Mouse (Mus musculus) hindbrain, embryonic 15.5 days (tissue): ENCODE data around the gene Gm49388. TPM values are rescaled to one million over a fixed set of nuclear protein-coding genes. Genes with fewer than 3 reads are reported as not detected.

ENCODE experiments used
- ATAC-seq: fragments of 200-750 bp; cut with Nextera tagmentation; 2 replicates; pipeline ENCODE4 v1.8.0; 2017; ENCODE audit warnings: low read depth, moderate number of reproducible peaks, moderate TSS enrichment; ENCODE audit not compliant: low FRiP score
- H3K27ac ChIP-seq: fragments of 300-500 bp; sonication (generic); replicated peaks from 2 replicates; pipeline ENCODE4 v1.5.1; 2015; ENCODE audit warnings: mild to moderate bottlenecking, inconsistent platforms
- H3K27me3 ChIP-seq: fragments of 300-500 bp; sonication (generic); 2 replicates; pipeline ENCODE4 v1.6.1; 2015; ENCODE audit warnings: control low read depth, inconsistent platforms
- H3K36me3 ChIP-seq: fragments of 300-500 bp; sonication (generic); 2 replicates; pipeline ENCODE4 v1.6.1; 2015; ENCODE audit warnings: control low read depth, inconsistent platforms
- H3K4me1 ChIP-seq: fragments of 300-500 bp; sonication (generic); replicated peaks from 2 replicates; pipeline ENCODE4 v1.6.1; 2015; ENCODE audit warnings: control low read depth, inconsistent platforms
- H3K4me2 ChIP-seq: fragments of 300-500 bp; sonication (generic); 2 replicates; pipeline ENCODE4 v1.6.1; 2015; ENCODE audit warnings: moderate library complexity, mild to moderate bottlenecking, inconsistent platforms
- H3K4me3 ChIP-seq: fragments of 300-500 bp; sonication (generic); 2 replicates; pipeline ENCODE4 v1.5.1; 2015; ENCODE audit warnings: mild to moderate bottlenecking, inconsistent platforms
- H3K9ac ChIP-seq: fragments of 300-500 bp; sonication (generic); 2 replicates; pipeline ENCODE4 v1.6.1; 2015; ENCODE audit warnings: inconsistent platforms
- H3K9me3 ChIP-seq: fragments of 300-500 bp; sonication (generic); 2 replicates; pipeline ENCODE4 v1.6.1; 2016; ENCODE audit warnings: control low read depth, inconsistent platforms
- WGBS: fragments of 180-500 bp; shearing (Covaris S2); methylation state at CpG from one replicate; pipeline ENCODE4 v1.1.7; 2015; 5-methylcytosine and 5-hydroxymethylcytosine counted together
- polyA plus RNA-seq: library from polyadenylated mRNA; unstranded; fragments of >200 nt; fragmentation: Nextera tagmentation; extraction: Ambion mirVana; gene quantifications from 2 replicates; pipeline ENCODE4 v1.2.1, GENCODE M21; 2015

The Gm49388 gene
- polyA plus RNA-seq, 1 experiment from 2014 or later, result not detected

DNA sequence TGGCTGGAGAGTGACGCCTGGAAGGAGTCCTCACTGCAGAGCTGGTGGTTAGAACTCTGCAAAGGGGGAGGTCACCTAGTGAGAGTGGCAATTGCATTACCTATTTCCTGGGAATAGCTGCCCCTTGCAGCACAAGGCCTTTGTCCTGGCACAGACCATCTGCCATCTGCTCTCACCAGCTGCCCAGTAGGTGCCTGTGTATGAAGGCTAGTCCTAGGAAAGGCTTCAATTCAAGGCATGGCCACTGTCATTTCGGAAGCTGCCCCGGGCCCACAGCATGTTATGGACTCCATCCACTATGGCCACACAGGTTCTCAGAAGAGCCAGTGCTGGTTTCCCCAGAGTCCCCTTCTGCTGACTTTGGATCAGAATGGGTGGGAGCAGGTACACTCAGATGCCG, 13.2 kb downstream of the Gm49388 start:
- Histone ChIP-seq H3K27me3 (no peaks in the 10 kb centered on the region), H3K9me3 (no peaks in the 10 kb centered on the region), H3K36me3 (peaks cover 64% of the 10 kb centered on the region), H3K27ac (no peak overlapping the region), H3K4me3 (no peak overlapping the region), H3K9ac (no peak overlapping the region), H3K4me2 (no peak overlapping the region), H3K4me1 (no peaks in the 10 kb centered on the region)
- 86% methylated on average over 4 of the region's 4 CpGs for WGBS
- no peak for ATAC-seq

DNA sequence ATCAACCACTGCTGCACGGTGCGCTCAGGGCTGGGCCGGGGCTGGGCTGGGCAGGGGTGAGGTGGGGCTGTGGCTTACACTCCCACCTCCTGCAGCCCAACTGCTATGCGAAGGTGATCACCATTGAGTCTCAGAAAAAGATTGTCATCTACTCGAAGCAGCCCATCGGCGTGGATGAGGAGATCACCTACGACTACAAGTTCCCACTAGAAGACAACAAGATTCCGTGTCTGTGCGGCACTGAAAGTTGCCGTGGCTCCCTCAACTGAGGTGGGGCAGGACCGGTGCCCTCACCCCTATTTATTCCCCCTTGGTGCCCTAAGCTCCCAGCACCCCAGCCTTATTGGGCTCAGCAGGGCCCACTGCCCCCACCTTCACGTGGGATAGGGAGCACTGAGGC, 13.8 kb downstream of the Gm49388 start:
- Histone ChIP-seq H3K27ac (no peak overlapping the region), H3K27me3 (no peaks in the 10 kb centered on the region), H3K9ac (no peak overlapping the region), H3K4me3 (no peak overlapping the region), H3K4me2 (no peak overlapping the region), H3K9me3 (no peaks in the 10 kb centered on the region), H3K36me3 (peaks cover 58% of the 10 kb centered on the region), H3K4me1 (no peaks in the 10 kb centered on the region)
- no peak for ATAC-seq
- WGBS, result 91% methylated on average over 13 of the region's 13 CpGs

DNA sequence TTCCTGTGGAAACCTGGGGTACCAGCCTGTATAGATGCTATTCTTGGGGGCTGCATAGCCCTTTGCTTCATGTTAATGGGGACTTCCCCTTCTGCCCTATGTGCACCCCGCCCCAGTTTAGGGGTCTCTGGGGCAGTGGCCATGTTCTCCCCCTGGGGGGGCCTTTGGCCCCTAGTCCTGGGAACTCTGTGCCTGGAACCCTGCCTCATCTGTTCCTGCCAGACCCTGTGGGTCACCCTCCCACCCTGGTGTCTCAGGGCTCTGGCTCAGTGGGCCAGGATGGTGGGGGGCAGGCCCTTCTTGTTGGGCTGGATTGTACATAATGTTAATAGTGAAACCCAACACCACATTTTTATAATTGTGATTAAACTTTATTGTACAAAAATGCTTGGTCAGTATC, 14.3 kb downstream of the Gm49388 start:
- no peaks in the 10 kb centered on the region for H3K27me3 ChIP-seq
- H3K9ac ChIP-seq, result no peak overlapping the region
- no peak overlapping the region for H3K27ac ChIP-seq
- no peaks in the 10 kb centered on the region for H3K4me1 ChIP-seq
- H3K36me3 ChIP-seq, result peaks cover 58% of the 10 kb centered on the region
- H3K4me3 ChIP-seq, result no peak overlapping the region
- no peak for ATAC-seq
- H3K9me3 ChIP-seq, result no peaks in the 10 kb centered on the region
- no peak overlapping the region for H3K4me2 ChIP-seq
- WGBS, result 91% methylated on average over 1 of the region's 1 CpGs

DNA sequence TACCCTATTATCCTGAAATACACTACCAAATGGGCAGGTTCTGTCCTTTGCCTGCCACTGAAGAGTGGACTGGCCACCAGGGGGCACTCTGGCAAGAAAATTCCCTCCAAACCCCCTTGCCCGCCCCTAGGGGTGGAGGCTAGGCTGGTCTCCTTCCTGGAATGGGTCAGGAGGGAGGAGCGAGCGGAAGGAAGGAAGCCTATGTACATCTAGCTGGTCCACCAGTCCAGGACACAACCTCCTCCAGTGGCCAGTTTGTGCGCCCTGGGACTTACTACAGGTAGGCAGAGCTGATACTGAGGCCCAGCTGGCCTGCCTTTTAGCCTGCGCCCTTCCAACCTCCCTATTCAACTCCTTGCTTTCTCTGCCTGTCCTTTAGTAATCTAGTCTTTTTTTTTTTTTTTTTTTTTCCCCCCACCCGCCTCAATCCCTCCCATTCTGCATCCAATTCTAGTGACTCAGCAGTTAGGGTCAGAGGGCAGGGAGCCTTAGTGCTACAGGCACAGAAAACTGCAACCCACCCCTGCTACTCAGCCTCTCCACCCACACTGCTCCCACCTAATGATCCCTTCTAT, 15.1 kb downstream of the Gm49388 start, which contains the start of gene Hsd3b7:
Gene Hsd3b7 (plus strand): TSS at position 170 of the 575 bp plus-strand sequence.
- peaks cover 53% of the 10 kb centered on the region for H3K36me3 ChIP-seq
- H3K9me3 ChIP-seq, result no peaks in the 10 kb centered on the region
- 0 out of 2 replicates have a peak within 1 kb of the TSS, but pooled peaks have one; percentile 5 for H3K27ac ChIP-seq
- H3K4me1 ChIP-seq, result no peaks in the 10 kb centered on the region
- no peak within 1 kb of the TSS for H3K9ac ChIP-seq
- ATAC-seq, result peak; percentile 66
- no peaks in the 10 kb centered on the region for H3K27me3 ChIP-seq
- WGBS, result 30% methylated on average over 6 of the region's 6 CpGs
- H3K4me2 ChIP-seq, result peak within 1 kb of the TSS; percentile 40
- no peak within 1 kb of the TSS for H3K4me3 ChIP-seq

DNA sequence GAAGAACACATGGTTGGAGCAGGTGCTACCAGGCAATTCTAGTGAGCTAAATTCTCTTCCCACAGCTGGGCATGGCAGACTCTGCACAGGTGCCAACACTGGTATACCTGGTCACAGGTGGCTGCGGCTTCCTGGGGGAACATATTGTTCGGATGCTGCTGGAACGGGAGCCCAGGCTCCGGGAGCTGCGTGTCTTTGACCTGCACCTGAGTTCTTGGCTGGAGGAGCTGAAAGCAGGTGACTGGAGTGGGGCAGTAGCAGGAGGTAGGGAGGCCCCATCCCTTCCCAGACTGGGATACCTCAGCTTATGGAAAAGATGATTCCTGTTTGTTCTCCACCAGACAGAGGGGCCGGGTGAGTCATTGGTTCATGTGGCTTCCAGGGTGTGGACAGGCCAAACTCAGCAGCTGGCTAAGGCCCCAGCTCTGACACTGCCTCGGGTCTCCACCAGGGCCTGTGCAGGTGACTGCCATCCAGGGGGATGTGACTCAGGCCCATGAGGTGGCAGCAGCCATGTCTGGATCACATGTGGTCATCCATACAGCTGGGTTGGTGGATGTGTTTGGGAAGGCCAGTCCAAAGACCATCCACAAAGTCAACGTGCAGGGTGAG, 15.7 kb downstream of the Gm49388 start:
- Histone ChIP-seq H3K27ac (no peak overlapping the region), H3K4me2 (no peak overlapping the region), H3K36me3 (peaks cover 51% of the 10 kb centered on the region), H3K9me3 (no peaks in the 10 kb centered on the region), H3K27me3 (no peaks in the 10 kb centered on the region), H3K4me1 (no peaks in the 10 kb centered on the region), H3K4me3 (no peak overlapping the region), H3K9ac (no peak overlapping the region)
- WGBS, result 90% methylated on average over 8 of the region's 8 CpGs
- peak; percentile 15; the same call in 1 of the 2 replicates for ATAC-seq

DNA sequence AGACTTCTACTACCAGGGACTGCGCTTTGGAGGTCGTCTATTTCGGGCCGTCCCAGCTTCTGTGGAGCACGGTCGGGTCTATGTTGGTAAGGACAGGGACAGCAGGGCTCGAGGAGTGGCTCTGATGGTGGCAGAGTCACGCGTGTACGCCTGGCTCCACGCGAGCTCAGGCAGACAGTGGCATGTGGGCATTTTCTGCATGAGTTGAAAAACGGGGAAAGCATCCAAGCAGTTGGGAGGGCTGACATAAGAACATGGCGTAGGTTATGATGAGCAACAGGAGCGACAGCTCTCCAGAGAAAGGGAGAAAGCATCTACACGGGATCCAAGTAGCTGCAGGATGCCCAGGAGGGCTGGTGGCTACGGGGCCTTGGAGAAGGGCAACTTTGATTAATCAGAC, 16.9 kb downstream of the Gm49388 start:
- peaks cover 45% of the 10 kb centered on the region for H3K36me3 ChIP-seq

DNA sequence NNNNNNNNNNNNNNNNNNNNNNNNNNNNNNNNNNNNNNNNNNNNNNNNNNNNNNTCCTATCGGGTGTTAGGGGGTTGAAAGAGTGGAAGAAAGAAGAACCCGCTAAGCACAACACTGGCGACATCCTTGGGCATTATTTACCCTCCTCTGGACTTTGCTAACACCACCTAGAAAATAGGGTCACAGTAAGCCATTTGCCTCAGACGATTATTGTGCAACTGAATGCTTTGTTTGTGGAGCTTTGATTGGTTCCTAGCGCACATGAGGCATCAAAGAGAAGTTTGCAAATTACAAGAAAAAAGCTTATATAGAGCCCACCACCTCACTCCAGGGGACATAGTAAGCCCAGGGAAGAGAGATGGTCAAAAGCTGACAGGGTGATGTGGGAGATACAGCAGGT, 23.4 kb downstream of the Gm49388 start:
- no peaks in the 10 kb centered on the region for H3K4me1 ChIP-seq
- no peak overlapping the region for H3K4me3 ChIP-seq
- no peak for ATAC-seq
- H3K27me3 ChIP-seq, result no peaks in the 10 kb centered on the region
- no peak overlapping the region for H3K4me2 ChIP-seq
- no peak overlapping the region for H3K9ac ChIP-seq
- peaks cover 66% of the 10 kb centered on the region for H3K36me3 ChIP-seq
- H3K27ac ChIP-seq, result no peak overlapping the region
- H3K9me3 ChIP-seq, result no peaks in the 10 kb centered on the region
- WGBS, result 80% methylated on average over 5 of the region's 5 CpGs

More for the DNA sequence above, 16.9 kb downstream of the Gm49388 start:
- H3K27me3 ChIP-seq, result no peaks in the 10 kb centered on the region
- H3K4me3 ChIP-seq, result no peak overlapping the region
- no peak overlapping the region for H3K9ac ChIP-seq
- H3K9me3 ChIP-seq, result no peaks in the 10 kb centered on the region
- H3K4me2 ChIP-seq, result no peak overlapping the region
- WGBS, result 90% methylated on average over 17 of the region's 17 CpGs
- no peak for ATAC-seq
- H3K4me1 ChIP-seq, result no peaks in the 10 kb centered on the region
- H3K27ac ChIP-seq, result no peak overlapping the region

DNA sequence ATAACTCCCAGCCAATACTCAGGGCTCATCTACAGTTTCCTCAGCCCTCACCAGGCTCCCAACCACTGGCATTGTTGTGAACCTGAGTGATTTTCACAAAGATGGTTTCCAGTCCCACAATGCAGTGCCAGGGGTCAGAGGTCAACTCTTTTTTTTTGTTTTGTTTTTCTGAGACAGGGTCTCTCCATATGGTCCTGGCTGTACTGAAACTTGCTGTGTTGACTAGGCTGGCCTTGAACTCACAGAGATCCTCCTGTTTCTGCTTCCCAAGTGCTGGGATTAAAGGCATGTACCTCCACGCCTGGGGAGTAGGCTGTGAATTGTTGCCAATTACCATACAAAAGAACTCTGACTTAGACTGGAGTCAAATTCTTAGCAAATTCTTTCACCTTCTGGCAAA, 24.4 kb downstream of the Gm49388 start:
- no peak overlapping the region for H3K9ac ChIP-seq
- H3K4me3 ChIP-seq, result no peak overlapping the region
- ATAC-seq, result no peak
- H3K27me3 ChIP-seq, result no peaks in the 10 kb centered on the region
- no peaks in the 10 kb centered on the region for H3K9me3 ChIP-seq
- H3K36me3 ChIP-seq, result peaks cover 72% of the 10 kb centered on the region
- H3K4me1 ChIP-seq, result no peaks in the 10 kb centered on the region
- H3K27ac ChIP-seq, result no peak overlapping the region
- no peak overlapping the region for H3K4me2 ChIP-seq
- 94% methylated on average over 1 of the region's 1 CpGs for WGBS

DNA sequence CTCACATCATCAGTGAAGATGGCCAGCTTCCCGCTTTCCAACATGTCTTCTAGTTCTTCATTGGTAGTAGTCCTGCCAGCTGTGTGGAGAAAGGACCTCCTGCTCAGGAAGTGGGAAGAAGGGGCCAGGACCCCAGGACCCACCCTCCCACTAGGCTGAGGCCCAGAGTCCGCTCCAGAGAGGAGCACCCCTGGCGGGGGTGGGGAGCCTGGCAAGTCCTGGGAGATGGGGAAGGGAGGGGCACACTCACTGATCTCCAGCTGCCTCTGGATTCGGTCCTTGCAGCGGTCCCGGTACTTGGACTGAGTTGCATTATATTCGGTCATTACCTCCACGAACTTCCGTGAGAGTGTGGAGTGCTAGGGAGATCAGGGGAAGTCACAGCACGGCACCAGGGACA, 25.2 kb downstream of the Gm49388 start:
- Histone ChIP-seq H3K4me3 (no peak overlapping the region), H3K27ac (no peak overlapping the region), H3K36me3 (peaks cover 74% of the 10 kb centered on the region), H3K9me3 (no peaks in the 10 kb centered on the region), H3K4me2 (no peak overlapping the region), H3K27me3 (no peaks in the 10 kb centered on the region), H3K4me1 (no peaks in the 10 kb centered on the region), H3K9ac (no peak overlapping the region)
- ATAC-seq, result no peak
- 74% methylated on average over 10 of the region's 10 CpGs for WGBS

DNA sequence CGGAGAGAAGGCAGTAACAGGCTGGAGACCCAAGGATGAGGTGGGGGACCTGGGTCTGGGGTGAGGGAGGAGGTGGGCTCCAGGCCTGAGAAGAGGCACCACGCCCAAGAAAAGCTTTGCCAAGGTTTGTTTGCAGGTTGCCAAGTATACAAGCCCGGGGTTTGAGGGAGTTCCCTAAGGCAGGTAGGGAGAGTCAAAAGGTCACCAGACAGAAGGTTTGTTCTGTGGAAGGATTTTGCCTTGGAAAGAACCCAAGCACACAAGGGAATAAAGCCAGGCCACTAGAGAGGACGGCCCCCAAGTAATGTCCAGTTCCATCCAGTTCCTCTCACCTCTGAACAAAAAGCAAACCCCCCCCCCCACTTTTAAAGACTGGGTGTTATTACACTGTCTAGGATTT, 25.8 kb downstream of the Gm49388 start:
- no peaks in the 10 kb centered on the region for H3K4me1 ChIP-seq
- no peaks in the 10 kb centered on the region for H3K9me3 ChIP-seq
- ATAC-seq, result no peak
- 82% methylated on average over 4 of the region's 4 CpGs for WGBS
- H3K4me3 ChIP-seq, result no peak overlapping the region
- no peaks in the 10 kb centered on the region for H3K27me3 ChIP-seq
- H3K36me3 ChIP-seq, result peaks cover 72% of the 10 kb centered on the region
- H3K9ac ChIP-seq, result no peak overlapping the region
- H3K27ac ChIP-seq, result no peak overlapping the region
- H3K4me2 ChIP-seq, result no peak overlapping the region

DNA sequence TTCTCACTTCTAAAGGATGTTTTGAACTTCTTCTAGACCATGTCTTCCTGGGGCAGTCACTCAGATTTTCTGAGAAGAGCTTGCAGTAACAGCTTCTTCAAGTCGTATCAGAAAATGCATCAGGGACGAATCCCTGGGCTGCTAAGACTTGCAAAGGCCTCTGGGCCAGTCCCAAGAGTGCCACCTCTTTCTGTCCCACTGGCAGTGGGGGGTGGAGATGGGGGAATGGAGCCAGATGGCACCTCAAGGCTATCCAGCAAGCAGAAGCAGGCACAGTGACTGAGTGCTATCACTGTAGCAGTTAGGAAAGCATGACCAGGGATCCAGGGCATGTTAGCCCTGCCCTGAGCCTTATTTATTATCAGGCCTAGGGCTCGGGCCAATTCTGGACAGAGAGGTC, 26.9 kb downstream of the Gm49388 start:
- WGBS, result 86% methylated on average over 3 of the region's 3 CpGs
- Histone ChIP-seq H3K9me3 (no peaks in the 10 kb centered on the region), H3K27ac (no peak overlapping the region), H3K27me3 (no peaks in the 10 kb centered on the region), H3K36me3 (peaks cover 65% of the 10 kb centered on the region), H3K4me2 (no peak overlapping the region), H3K4me1 (no peaks in the 10 kb centered on the region), H3K4me3 (no peak overlapping the region), H3K9ac (no peak overlapping the region)
- ATAC-seq, result no peak

DNA sequence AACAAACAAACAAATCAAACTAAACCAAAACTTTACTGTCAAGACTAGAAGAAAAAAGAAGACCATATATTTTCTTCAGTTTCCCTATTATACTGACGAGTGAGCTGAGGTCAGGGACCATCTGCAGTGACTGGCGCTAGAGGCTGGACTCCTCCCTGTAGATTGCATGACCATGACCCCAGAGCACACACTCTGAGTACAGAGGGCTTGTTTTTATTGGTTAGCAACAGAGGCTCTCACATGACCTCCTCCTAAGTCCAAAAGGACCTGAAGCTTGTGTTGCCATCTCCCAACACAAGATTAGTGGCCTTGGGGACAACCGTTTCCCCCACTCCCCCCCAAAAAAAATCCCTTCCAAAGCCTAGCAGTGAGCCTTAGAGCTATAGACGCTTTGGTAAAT, 28.4 kb downstream of the Gm49388 start:
- Histone ChIP-seq H3K4me3 (no peak overlapping the region), H3K36me3 (peaks cover 57% of the 10 kb centered on the region), H3K27me3 (no peaks in the 10 kb centered on the region), H3K9ac (no peak overlapping the region), H3K27ac (no peak overlapping the region), H3K9me3 (no peaks in the 10 kb centered on the region), H3K4me1 (no peaks in the 10 kb centered on the region), H3K4me2 (no peak overlapping the region)
- no peak for ATAC-seq
- 83% methylated on average over 4 of the region's 4 CpGs for WGBS
